Mouse (Mus musculus) gonadal fat pad, adult 2 months (tissue): ENCODE data around the gene Ccdc142. TPM values are rescaled to one million over a fixed set of nuclear protein-coding genes. Genes with fewer than 3 reads are reported as not detected.

Experiments used
- DNase-seq: peaks from one replicate; pipeline ENCODE4 v3.0.0-alpha.2; 2012; ENCODE audit warnings: low read depth
- polyA plus RNA-seq: library from polyadenylated mRNA; depleted of rRNA; stranded (reverse); fragments of >200 nt; gene quantifications from 2 replicates; pipeline ENCODE4 v1.2.3, GENCODE M21; 2012; rRNA removed

Gene Ccdc142
- 5.8 and 6.5 TPM in 2 replicates for polyA plus RNA-seq

GRCm38 (mm10) chr6:83101316-83101687 lies at the start of gene Ccdc142, which contains the start of gene Gm42688:
Ccdc142 (plus strand) TSS chr6:83101601.
Gm42688 (plus strand) TSS chr6:83101617.
- no peak for DNase-seq

GRCm38 (mm10) chr6:83053136-83053960 lies 48.1 kb upstream of the Ccdc142 start:
- DNase-seq = no peak

- peak; percentile 60 for DNase-seq
Measured at GRCm38 (mm10) chr6:83054074-83054851, 47.1 kb upstream of the Ccdc142 start, which contains the start of gene Aup1. Aup1 (plus strand) TSS chr6:83054521.

- DNase-seq = no peak
Measured at GRCm38 (mm10) chr6:83054871-83055431, 46.5 kb upstream of the Ccdc142 start, which contains the start of gene Htra2. Htra2 (minus strand) TSS chr6:83055273.

GRCm38 (mm10) chr6:83057790-83058189 lies 43.6 kb upstream of the Ccdc142 start, which contains the start of gene Dqx1:
Dqx1 (plus strand) TSS chr6:83057844.
- peak; percentile 57 for DNase-seq

GRCm38 (mm10) chr6:83058725-83059124 lies 42.7 kb upstream of the Ccdc142 start:
- no peak for DNase-seq

- DNase-seq = no peak
Measured at GRCm38 (mm10) chr6:83065995-83066394, 35.4 kb upstream of the Ccdc142 start.

- DNase-seq = no peak
Measured at GRCm38 (mm10) chr6:83066441-83066840, 35.0 kb upstream of the Ccdc142 start.

- DNase-seq = no peak
Measured at GRCm38 (mm10) chr6:83068221-83068620, 33.2 kb upstream of the Ccdc142 start.

GRCm38 (mm10) chr6:83068706-83069487 lies 32.5 kb upstream of the Ccdc142 start:
- no peak for DNase-seq

GRCm38 (mm10) chr6:83069488-83070246 lies 31.7 kb upstream of the Ccdc142 start:
- DNase-seq = no peak

- no peak for DNase-seq
Measured at GRCm38 (mm10) chr6:83070247-83070310, 31.3 kb upstream of the Ccdc142 start, which contains the start of gene Tlx2. Tlx2 (minus strand) TSS chr6:83070293.

GRCm38 (mm10) chr6:83070311-83071219 lies 30.8 kb upstream of the Ccdc142 start:
- no peak for DNase-seq

- DNase-seq = no peak
Measured at GRCm38 (mm10) chr6:83071220-83071619, 30.2 kb upstream of the Ccdc142 start.

- DNase-seq = no peak
Measured at GRCm38 (mm10) chr6:83074979-83075378, 26.4 kb upstream of the Ccdc142 start.

GRCm38 (mm10) chr6:83077630-83078323 lies 23.6 kb upstream of the Ccdc142 start, which contains the start of gene Pcgf1:
Pcgf1 (plus strand) TSS chr6:83077869.
- no peak for DNase-seq

- DNase-seq = peak; percentile 60
Measured at GRCm38 (mm10) chr6:83078324-83078858, 23.0 kb upstream of the Ccdc142 start.

- DNase-seq = no peak
Measured at GRCm38 (mm10) chr6:83080210-83080609, 21.2 kb upstream of the Ccdc142 start.

- no peak for DNase-seq
Measured at GRCm38 (mm10) chr6:83083497-83083896, 17.9 kb upstream of the Ccdc142 start.
